Mouse (Mus musculus): ENCODE measurements around the gene Msi2. TPM values are rescaled to one million over a fixed set of nuclear protein-coding genes. Genes with fewer than 3 reads are reported as not detected.
A peak's percentile ranks its signal among the peaks of the same experiment; 100 is the strongest.

Msi2 gene
- polyA plus RNA-seq, 1 experiment from 2014 or later, result 41.0 TPM

DNA sequence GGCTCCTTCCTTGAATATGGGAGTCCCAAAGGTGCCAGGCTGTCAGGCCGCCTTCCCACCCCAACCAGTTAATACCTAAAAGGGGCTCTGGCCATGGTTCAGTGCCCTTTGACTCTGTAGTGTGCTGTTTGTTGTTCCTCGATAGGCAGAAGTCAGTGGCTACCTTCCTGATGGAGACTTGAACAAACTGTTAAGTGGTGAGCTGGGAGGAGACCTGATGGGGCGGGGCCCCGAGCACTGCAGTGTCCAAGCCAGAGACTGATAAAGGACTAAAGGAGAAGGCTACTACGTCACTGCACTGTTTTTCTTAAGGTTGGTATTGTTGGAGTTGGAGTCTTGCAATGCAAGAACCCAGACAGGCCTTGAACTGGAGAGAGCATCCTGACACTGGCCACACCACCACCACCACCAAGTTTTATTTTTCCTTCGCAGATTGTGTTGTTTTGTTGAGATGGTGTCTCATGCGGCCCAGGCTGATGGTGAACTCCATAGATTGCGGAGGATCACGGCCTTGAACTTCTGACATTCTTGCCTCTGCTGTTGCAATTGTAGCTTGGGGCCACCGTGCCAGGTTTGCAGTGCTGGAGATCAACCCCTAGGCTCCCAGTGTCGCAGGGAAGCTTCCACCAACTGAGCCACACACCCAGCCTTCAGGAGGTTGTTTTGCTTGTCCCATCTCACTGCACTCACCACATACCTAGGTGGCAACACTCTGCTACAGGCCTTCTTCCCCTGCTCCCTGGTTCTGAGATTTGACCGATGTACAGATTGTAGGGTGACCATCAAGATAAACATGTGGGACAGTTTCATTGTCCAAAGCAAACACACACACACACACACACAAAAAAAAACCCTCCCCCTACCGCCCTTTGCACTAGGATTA, 2.2 kb upstream of the Msi2 start:
- Histone ChIP-seq H3K4me2 (replicated peaks) (peak overlapping the region; percentile 87), H3K9ac (replicated peaks) (0 out of 2 replicates have a peak overlapping the region, but pooled peaks have one; percentile 7), H3K27ac (peak overlapping the region; percentile 31; the same call in 1 of the 2 replicates), H3K36me3 (no peaks in the 10 kb centered on the region), H3K27me3 (0 out of 2 replicates have a peak, but pooled peaks cover 2% of the 10 kb centered on the region), H3K4me1 (replicated peaks) (peaks cover 35% of the 10 kb centered on the region), H3K4me3 (replicated peaks) (no peak overlapping the region), H3K9me3 (no peaks in the 10 kb centered on the region)
- WGBS, result 57% methylated on average over 13 of the region's 13 CpGs
- no peak for ATAC-seq

DNA sequence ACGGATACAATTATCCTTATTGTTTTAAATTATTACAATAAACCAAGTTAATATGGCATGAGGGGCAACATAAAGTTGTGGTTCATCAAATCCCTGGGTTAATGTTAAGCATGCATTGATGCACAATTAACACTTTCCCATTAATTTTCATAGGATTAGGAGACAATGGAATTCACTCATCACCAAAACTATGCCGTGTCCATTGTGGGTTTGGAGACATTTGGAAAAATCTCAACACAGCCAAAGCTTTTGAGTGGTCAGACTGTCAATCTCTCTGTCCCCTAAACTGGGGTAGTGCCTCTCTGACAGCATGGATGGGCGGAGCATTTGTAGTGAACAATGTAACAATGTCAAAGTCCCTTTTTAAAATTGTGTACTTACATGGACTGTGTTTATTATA, 1.3 kb upstream of the Msi2 start:
- H3K9ac ChIP-seq (replicated peaks), result 0 out of 2 replicates have a peak overlapping the region, but pooled peaks have one; percentile 99
- no peaks in the 10 kb centered on the region for H3K36me3 ChIP-seq
- WGBS, result 30% methylated on average over 3 of the region's 3 CpGs
- H3K27ac ChIP-seq, result no peak overlapping the region
- H3K4me2 ChIP-seq (replicated peaks), result peak overlapping the region; percentile 87
- H3K4me3 ChIP-seq (replicated peaks), result peak overlapping the region; percentile 93
- H3K27me3 ChIP-seq, result 0 out of 2 replicates have a peak, but pooled peaks cover 2% of the 10 kb centered on the region
- no peak for ATAC-seq
- peaks cover 44% of the 10 kb centered on the region for H3K4me1 ChIP-seq (replicated peaks)
- H3K9me3 ChIP-seq, result no peaks in the 10 kb centered on the region

DNA sequence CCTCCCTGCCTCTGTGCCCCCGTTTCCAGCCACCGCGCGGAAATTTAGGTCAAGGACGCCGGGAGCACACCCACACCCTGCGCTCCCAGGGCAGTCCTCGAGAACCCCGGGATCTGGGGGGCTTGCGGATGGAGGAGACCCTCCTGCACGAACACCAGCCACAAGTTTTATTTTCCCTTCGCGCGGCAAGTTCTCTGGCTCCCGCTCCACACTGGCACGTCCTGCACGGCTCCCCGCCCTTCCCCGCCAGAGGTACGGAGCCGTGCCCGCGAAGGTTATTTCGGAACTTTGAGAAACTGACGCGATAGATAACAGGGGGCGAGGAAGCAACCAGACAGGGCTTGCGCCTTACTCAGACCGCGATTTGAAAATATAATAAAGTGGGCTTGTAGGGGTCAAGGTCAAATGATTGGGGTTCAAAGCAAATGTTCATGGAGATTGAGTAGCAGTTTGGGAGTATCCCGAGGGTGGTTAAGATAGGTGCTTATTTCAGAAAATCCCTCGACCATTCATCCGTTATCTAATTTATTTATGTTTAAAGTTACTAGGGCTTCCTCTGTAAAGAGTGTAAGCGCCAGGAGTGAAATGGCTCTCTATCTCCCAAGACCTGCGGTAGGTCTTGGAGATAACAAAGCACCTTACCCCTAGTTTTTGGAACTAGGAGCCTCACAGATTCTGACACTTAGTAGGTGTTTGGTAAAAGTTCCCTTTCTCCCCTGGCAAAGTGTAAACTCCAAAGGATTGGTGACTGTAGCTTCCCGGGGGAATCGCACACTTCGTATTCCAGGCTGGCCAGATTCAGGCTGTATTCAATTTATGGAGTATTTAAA, 668 bp upstream of the Msi2 start:
- 3% methylated on average over 38 of the region's 38 CpGs for WGBS
- peak; percentile 64; the same call in 1 of the 2 replicates for ATAC-seq

GRCm38 (mm10) chr11:88717644-88718049, 666 bp downstream of the Msi2 start:
- peak overlapping the region; percentile 86 for H3K4me2 ChIP-seq (replicated peaks)
- peak; percentile 63 for ATAC-seq
- H3K9me3 ChIP-seq, result no peaks in the 10 kb centered on the region
- 0 out of 2 replicates have a peak, but pooled peaks cover 2% of the 10 kb centered on the region for H3K27me3 ChIP-seq
- H3K36me3 ChIP-seq, result no peaks in the 10 kb centered on the region
- peak overlapping the region; percentile 99 for H3K9ac ChIP-seq (replicated peaks)
- H3K4me3 ChIP-seq (replicated peaks), result peak overlapping the region; percentile 93
- peaks cover 60% of the 10 kb centered on the region for H3K4me1 ChIP-seq (replicated peaks)
- peak overlapping the region; percentile 93 for H3K27ac ChIP-seq
- 2% methylated on average over 9 of the region's 38 CpGs for WGBS

More for the DNA sequence above, 668 bp upstream of the Msi2 start:
- Histone ChIP-seq H3K27me3 (0 out of 2 replicates have a peak, but pooled peaks cover 2% of the 10 kb centered on the region), H3K27ac (peak overlapping the region; percentile 87), H3K4me3 (replicated peaks) (peak overlapping the region; percentile 93), H3K9me3 (no peaks in the 10 kb centered on the region), H3K4me2 (replicated peaks) (peak overlapping the region; percentile 87), H3K36me3 (no peaks in the 10 kb centered on the region), H3K9ac (replicated peaks) (peak overlapping the region; percentile 99), H3K4me1 (replicated peaks) (peaks cover 50% of the 10 kb centered on the region)

GRCm38 (mm10) chr11:88717016-88717643, 1.2 kb downstream of the Msi2 start:
- H3K27ac ChIP-seq, result peak overlapping the region; percentile 93
- peaks cover 5% of the 10 kb centered on the region for H3K36me3 ChIP-seq
- peak overlapping the region; percentile 99 for H3K9ac ChIP-seq (replicated peaks)
- H3K4me2 ChIP-seq (replicated peaks), result peak overlapping the region; percentile 86
- peaks cover 65% of the 10 kb centered on the region for H3K4me1 ChIP-seq (replicated peaks)
- 0% methylated on average over 19 of the region's 19 CpGs for WGBS
- 0 out of 2 replicates have a peak, but pooled peaks cover 2% of the 10 kb centered on the region for H3K27me3 ChIP-seq
- ATAC-seq, result no peak
- H3K9me3 ChIP-seq, result no peaks in the 10 kb centered on the region
- peak overlapping the region; percentile 93 for H3K4me3 ChIP-seq (replicated peaks)

DNA sequence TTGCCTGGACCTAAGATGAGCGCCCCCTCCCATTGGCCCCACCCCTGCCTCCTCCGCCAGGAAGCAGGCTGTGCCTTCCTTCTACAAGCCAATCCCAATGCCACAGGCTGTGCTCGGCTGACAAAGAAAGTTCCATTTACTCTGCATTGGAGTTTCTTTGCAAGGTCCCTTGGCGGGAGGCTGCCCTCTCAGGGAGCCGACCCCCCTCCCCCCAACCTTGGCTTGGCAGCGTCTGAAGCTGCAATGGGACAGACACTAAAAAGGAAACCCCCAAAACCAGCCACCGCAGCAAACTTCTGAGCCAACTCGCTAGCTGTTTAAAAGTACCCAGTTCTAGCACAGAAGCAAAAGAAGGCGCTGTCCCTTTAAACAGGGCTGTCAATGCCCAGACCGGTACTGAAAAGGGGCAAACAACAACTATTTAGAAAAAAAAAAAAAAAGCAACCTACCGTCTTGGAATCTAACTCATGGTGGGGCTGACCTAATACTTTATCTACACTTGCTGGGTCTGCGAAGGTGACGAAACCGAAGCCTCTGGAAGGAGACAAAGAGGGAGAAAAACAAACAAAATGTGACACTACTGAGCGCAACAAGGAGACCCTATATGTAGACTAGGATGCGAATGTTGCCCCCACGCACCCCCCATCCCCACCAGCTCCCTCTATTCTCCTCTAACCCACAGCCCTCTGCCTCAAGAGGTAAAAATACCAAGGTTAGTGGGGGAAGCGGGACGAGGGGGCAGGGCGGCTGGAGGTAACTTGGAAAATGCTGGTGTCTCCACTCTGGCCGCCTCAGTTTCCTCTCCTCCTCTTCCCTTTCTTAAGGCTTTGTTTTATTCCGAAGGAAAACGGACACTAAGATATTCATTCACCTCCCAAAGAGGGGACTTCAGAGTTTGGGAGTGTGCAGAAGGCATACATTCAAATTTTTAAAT, 2.0 kb downstream of the Msi2 start:
- H3K27me3 ChIP-seq, result 0 out of 2 replicates have a peak, but pooled peaks cover 2% of the 10 kb centered on the region
- ATAC-seq, result 0 out of 2 replicates have a peak, but pooled peaks have one; percentile 14
- peak overlapping the region; percentile 93 for H3K4me3 ChIP-seq (replicated peaks)
- peak overlapping the region; percentile 86 for H3K4me2 ChIP-seq (replicated peaks)
- WGBS, result under 1% methylated on average over 23 of the region's 23 CpGs
- H3K36me3 ChIP-seq, result peaks cover 13% of the 10 kb centered on the region
- peak overlapping the region; percentile 99 for H3K9ac ChIP-seq (replicated peaks)
- peaks cover 71% of the 10 kb centered on the region for H3K4me1 ChIP-seq (replicated peaks)
- no peaks in the 10 kb centered on the region for H3K9me3 ChIP-seq
- H3K27ac ChIP-seq, result peak overlapping the region; percentile 93

DNA sequence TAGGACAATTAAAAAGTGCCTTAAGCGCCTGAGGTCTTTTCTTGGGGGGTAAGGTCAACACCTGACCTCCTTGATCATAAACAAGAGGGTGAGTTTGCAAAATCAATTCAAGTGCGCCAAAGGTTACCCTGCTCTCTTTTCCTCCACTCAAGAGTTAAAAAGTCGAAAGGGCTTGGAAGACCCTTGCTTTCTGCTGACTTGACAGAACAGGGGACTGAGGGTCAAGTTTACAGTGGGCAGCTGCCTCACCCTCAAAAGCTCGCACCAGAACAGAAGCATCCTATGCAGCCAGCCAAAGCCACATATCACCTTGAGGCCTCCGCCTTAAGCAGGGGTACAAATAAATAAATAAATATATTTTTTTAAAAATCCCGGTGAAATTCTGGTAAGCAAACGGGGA, 3.0 kb downstream of the Msi2 start:
- Histone ChIP-seq H3K9ac (replicated peaks) (peak overlapping the region; percentile 99), H3K27ac (peak overlapping the region; percentile 44; the same call in 1 of the 2 replicates), H3K36me3 (peaks cover 22% of the 10 kb centered on the region), H3K4me1 (replicated peaks) (peaks cover 67% of the 10 kb centered on the region), H3K27me3 (no peaks in the 10 kb centered on the region), H3K4me2 (replicated peaks) (peak overlapping the region; percentile 86), H3K9me3 (no peaks in the 10 kb centered on the region), H3K4me3 (replicated peaks) (peak overlapping the region; percentile 93)
- ATAC-seq, result no peak
- 22% methylated on average over 7 of the region's 7 CpGs for WGBS

- peaks cover 33% of the 10 kb centered on the region for H3K36me3 ChIP-seq
- H3K27me3 ChIP-seq, result no peaks in the 10 kb centered on the region
- peaks cover 67% of the 10 kb centered on the region for H3K4me1 ChIP-seq (replicated peaks)
- WGBS, result 58% methylated on average over 7 of the region's 7 CpGs
- H3K4me2 ChIP-seq (replicated peaks), result peak overlapping the region; percentile 86
- peak overlapping the region; percentile 93 for H3K4me3 ChIP-seq (replicated peaks)
- no peak for ATAC-seq
- no peak overlapping the region for H3K27ac ChIP-seq
- no peaks in the 10 kb centered on the region for H3K9me3 ChIP-seq
- peak overlapping the region; percentile 99 for H3K9ac ChIP-seq (replicated peaks)
Measured at GRCm38 (mm10) chr11:88714127-88714526, 4.2 kb downstream of the Msi2 start.

DNA sequence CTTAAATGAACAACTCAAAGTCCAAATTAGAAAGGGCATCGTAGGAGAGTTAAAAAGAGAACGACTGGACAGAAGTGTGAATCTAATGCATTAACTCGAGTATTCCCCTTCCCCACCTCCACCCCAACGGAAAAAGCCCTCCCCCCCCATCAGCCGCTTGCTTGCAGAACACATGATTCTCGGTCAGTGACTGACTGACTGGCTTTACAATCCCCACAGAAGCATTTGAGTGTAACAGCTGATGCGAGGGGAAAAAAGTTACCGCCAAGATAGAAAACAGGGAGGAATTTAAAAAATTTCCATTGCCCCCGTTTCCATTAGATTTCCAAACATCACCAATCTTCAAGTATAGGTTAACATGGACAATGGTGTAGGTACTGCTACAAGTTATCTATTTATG, 4.8 kb downstream of the Msi2 start:
- Histone ChIP-seq H3K4me3 (replicated peaks) (peak overlapping the region; percentile 93), H3K4me2 (replicated peaks) (peak overlapping the region; percentile 86), H3K36me3 (peaks cover 36% of the 10 kb centered on the region), H3K27me3 (no peaks in the 10 kb centered on the region), H3K27ac (no peak overlapping the region), H3K9me3 (no peaks in the 10 kb centered on the region), H3K9ac (replicated peaks) (peak overlapping the region; percentile 45; the same call in 1 of the 2 replicates), H3K4me1 (replicated peaks) (peaks cover 70% of the 10 kb centered on the region)
- ATAC-seq, result no peak
- WGBS, result 36% methylated on average over 9 of the region's 9 CpGs

GRCm38 (mm10) chr11:88709876-88710614, 8.3 kb downstream of the Msi2 start:
- 73% methylated on average over 15 of the region's 15 CpGs for WGBS
- Histone ChIP-seq H3K27me3 (no peaks in the 10 kb centered on the region), H3K4me2 (replicated peaks) (no peak overlapping the region), H3K4me1 (replicated peaks) (peaks cover 92% of the 10 kb centered on the region), H3K9ac (replicated peaks) (no peak overlapping the region), H3K9me3 (no peaks in the 10 kb centered on the region), H3K4me3 (replicated peaks) (no peak overlapping the region), H3K36me3 (peaks cover 60% of the 10 kb centered on the region), H3K27ac (0 out of 2 replicates have a peak overlapping the region, but pooled peaks have one; percentile 41)
- no peak for ATAC-seq

Data from midbrain, embryonic 13.5 days (tissue).